Mouse (Mus musculus): ENCODE measurements around the gene Tmem102. TPM values are rescaled to one million over a fixed set of nuclear protein-coding genes. Genes with fewer than 3 reads are reported as not detected.

Tmem102 gene
- polyA plus RNA-seq, 1 experiment = 0.32 TPM

DNA sequence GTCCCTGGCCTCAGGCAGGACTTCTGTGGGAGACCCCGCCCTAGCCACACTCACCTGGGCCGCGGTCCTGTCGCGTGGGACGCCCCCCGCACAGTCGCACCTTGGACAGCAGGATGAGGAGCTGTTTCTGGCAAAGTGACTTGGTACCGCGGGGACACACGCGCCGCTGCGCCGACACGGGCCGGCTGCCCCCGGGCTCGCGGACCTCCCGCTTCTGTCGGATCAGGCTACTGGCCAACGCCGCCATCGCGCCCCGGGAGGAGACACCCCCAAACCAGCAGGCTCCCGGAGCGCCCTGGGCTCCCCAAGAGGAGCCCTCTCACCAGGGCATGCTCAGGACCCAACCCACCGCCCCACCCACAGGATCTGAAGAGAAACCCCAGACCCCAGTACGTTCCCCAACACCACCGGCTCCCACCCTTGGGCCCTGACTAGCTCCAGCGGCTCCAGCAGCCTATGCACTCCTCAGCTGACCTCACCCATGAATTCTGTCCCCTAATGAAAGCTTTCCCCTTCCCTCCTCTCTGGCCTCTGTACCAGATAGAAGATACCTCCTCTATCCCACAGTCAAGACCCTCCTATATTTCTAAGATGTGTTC lies 3.9 kb downstream of the Tmem102 start, which contains the start of gene Fgf11:
TSS of gene Fgf11 (minus strand) at position 479 of the 599 bp plus-strand sequence.
- H3K4me3 ChIP-seq (ENCODE audit: insufficient read depth, poor library complexity, severe bottlenecking) = peak within 1 kb of the TSS; percentile 34
- peak within 1 kb of the TSS; percentile 90 for H3ac ChIP-seq (ENCODE audit: control insufficient read depth, insufficient read length, low read depth)
- TF ChIP-seq MAX (IDR thresholded peaks at IDR 0.05) (no peak), MYOD1 (IDR thresholded peaks at IDR 0.05; ENCODE audit: control insufficient read depth, insufficient read length, low read depth) (no peak), MYOG (IDR thresholded peaks at IDR 0.05; ENCODE audit: control insufficient read depth, extremely low read depth, insufficient read length) (no peak), CTCF (IDR thresholded peaks at IDR 0.05; ENCODE audit: control insufficient read depth, insufficient read depth, insufficient read length) (no peak), FOSL1 (IDR thresholded peaks at IDR 0.05; ENCODE audit: insufficient read depth, low read length, poor library complexity, severe bottlenecking) (no peak), CEBPB (IDR thresholded peaks at IDR 0.05; ENCODE audit: low read depth) (no peak), USF1 (IDR thresholded peaks at IDR 0.05; ENCODE audit: low read depth) (no peak)
- H3K79me2 ChIP-seq (ENCODE audit: control insufficient read depth, insufficient read depth) = no peaks in the 10 kb centered on the region
- H3K36me3 ChIP-seq (ENCODE audit: control insufficient read depth, insufficient read depth) = no peaks in the 10 kb centered on the region
- H3K27me3 ChIP-seq (ENCODE audit: control insufficient read depth, insufficient read depth, insufficient read length) = no peaks in the 10 kb centered on the region
- no peaks in the 10 kb centered on the region for H3K79me3 ChIP-seq (ENCODE audit: low read depth)

DNA sequence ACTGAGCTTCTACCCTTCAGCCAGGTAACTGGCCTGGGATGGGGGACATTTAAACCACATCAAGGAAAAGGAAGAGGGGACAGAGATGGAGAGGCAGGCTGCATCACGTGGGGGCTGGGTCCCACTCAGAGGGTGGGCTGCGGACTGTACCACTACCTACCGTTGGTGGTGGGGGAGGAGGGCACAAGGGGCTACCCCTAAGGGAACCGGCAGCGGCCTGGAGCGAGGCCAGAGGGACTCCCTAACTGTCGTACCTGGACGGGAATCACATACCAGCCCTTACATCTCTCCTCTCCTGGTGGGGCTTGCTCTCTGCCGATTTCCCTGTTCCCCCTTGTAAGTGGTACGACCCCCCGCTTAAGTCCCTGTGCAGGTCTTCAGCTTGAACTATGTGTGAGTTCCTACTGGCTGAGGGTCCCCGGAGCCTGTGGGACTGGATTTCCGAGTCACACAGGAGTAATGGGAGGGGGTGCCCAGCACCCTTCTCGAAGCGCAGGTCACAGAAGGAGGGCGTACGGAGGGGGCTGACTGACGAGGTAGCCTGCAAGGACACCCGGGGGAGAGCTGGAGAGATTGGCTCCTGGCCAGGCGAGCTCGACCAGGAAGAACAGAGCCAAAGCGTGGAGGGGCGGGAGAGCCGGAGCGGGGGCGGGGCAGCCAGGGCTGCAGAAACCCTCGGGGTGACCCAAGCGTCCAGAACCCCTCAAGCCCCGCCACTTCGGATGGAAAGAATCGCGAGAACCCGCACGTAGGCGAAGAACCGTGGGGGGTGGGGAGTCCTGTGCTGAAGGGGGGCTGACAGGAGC lies 4.8 kb downstream of the Tmem102 start:
- Histone ChIP-seq H3K79me2 (ENCODE audit: control insufficient read depth, insufficient read depth) (no peaks in the 10 kb centered on the region), H3K36me3 (ENCODE audit: control insufficient read depth, insufficient read depth) (no peaks in the 10 kb centered on the region), H3K79me3 (ENCODE audit: low read depth) (no peaks in the 10 kb centered on the region), H3ac (ENCODE audit: control insufficient read depth, insufficient read length, low read depth) (peak overlapping the region; percentile 58), H3K4me3 (ENCODE audit: insufficient read depth, poor library complexity, severe bottlenecking) (peak overlapping the region; percentile 2), H3K27me3 (ENCODE audit: control insufficient read depth, insufficient read depth, insufficient read length) (no peaks in the 10 kb centered on the region)
- TF ChIP-seq USF1 (IDR thresholded peaks at IDR 0.05; ENCODE audit: low read depth) = peak; percentile 36
- no peak for TF ChIP-seq MYOD1 (IDR thresholded peaks at IDR 0.05; ENCODE audit: control insufficient read depth, insufficient read length, low read depth)

DNA sequence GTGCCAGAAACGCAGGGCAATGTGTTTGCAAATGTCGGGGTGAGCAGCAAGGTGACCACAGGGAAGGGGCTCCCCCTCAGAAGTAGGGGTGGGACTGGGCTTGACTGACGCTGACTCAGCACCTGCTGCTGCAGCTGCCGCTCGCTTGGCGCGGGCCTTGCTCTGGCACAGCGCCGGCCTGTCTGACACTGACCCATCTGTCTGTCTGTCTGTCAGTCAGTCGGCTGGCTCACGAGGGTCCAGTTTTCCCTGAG lies 5.4 kb downstream of the Tmem102 start:
- Histone ChIP-seq H3K4me3 (ENCODE audit: insufficient read depth, poor library complexity, severe bottlenecking) (peak overlapping the region; percentile 2), H3K79me3 (ENCODE audit: low read depth) (no peaks in the 10 kb centered on the region), H3K27me3 (ENCODE audit: control insufficient read depth, insufficient read depth, insufficient read length) (no peaks in the 10 kb centered on the region), H3K79me2 (ENCODE audit: control insufficient read depth, insufficient read depth) (no peaks in the 10 kb centered on the region), H3K36me3 (ENCODE audit: control insufficient read depth, insufficient read depth) (no peaks in the 10 kb centered on the region), H3ac (ENCODE audit: control insufficient read depth, insufficient read length, low read depth) (no peak overlapping the region)
- no peak for TF ChIP-seq CTCF (IDR thresholded peaks at IDR 0.05; ENCODE audit: control insufficient read depth, insufficient read depth, insufficient read length)
- TF ChIP-seq MYOD1 (IDR thresholded peaks at IDR 0.05; ENCODE audit: control insufficient read depth, insufficient read length, low read depth) = peak; percentile 83

DNA sequence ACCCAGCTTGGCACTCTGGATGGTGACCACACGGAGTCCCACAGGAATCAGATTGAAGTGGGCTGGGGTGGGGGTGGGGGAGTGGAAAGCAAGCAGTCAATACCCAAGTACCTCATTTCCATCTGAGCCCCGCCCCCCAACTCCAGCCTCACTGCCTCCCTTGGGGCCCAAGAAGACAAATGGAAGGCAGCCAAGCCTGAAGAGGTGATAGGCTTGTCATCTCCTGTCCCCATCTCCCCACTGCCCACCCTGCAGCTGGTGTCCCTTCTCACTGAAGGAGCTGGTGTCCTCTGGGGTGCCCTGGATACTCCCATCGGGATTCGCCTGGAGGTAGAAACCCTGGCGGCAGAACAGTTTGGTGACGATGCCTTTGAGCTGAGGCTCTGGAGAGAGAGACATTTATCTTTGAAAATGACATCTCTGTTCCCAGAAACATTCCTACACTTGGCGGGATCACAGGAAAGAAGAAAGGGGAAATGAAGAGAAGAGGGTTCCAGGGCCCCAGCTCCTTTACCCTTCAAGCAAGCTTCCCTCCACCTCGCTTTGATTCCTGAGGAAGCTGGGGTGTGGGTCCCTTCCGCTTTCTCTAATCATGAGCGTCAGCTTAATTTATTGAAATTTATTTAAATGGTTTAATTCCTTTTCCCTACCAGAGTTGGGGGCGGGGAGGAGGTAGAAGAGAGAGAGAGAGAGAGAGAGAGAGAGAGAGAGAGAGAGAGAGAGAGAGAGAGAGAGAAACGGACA lies 5.9 kb downstream of the Tmem102 start:
- no peaks in the 10 kb centered on the region for H3K27me3 ChIP-seq (ENCODE audit: control insufficient read depth, insufficient read depth, insufficient read length)

DNA sequence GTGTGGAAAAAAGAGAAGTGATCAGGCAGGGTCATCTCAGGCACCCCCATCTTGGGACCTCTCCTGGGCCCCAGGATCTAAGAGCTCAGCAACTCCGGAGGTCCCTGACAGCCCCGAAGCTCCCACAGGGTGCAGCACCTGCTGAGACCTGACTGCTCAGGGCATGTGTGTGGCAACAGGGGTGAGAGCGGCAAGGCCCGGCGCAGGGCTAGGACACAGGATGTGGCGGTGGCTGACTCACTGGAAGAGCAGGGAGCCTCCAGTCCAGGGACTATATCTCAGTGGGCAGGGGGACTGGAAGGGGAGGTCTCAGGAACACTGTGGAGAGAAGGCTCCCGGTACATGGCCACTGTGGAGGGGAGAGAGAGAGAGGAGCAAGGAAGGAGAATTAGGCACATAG lies 7.5 kb downstream of the Tmem102 start:
- no peaks in the 10 kb centered on the region for H3K79me2 ChIP-seq (ENCODE audit: control insufficient read depth, insufficient read depth)
- peak; percentile 68 for TF ChIP-seq CEBPB (IDR thresholded peaks at IDR 0.05; ENCODE audit: low read depth)
- TF ChIP-seq USF1 (IDR thresholded peaks at IDR 0.05; ENCODE audit: low read depth) = no peak
- peak; percentile 27 for TF ChIP-seq FOSL1 (IDR thresholded peaks at IDR 0.05; ENCODE audit: insufficient read depth, low read length, poor library complexity, severe bottlenecking)
- TF ChIP-seq MAX (IDR thresholded peaks at IDR 0.05) = no peak
- TF ChIP-seq CTCF (IDR thresholded peaks at IDR 0.05; ENCODE audit: control insufficient read depth, insufficient read depth, insufficient read length) = no peak
- TF ChIP-seq MYOG (IDR thresholded peaks at IDR 0.05; ENCODE audit: control insufficient read depth, extremely low read depth, insufficient read length) = no peak
- peak; percentile 61 for TF ChIP-seq MYOD1 (IDR thresholded peaks at IDR 0.05; ENCODE audit: control insufficient read depth, insufficient read length, low read depth)
- peaks cover 6% of the 10 kb centered on the region for H3K36me3 ChIP-seq (ENCODE audit: control insufficient read depth, insufficient read depth)
- H3K79me3 ChIP-seq (ENCODE audit: low read depth) = no peaks in the 10 kb centered on the region
- H3K4me3 ChIP-seq (ENCODE audit: insufficient read depth, poor library complexity, severe bottlenecking) = no peak overlapping the region
- H3K27me3 ChIP-seq (ENCODE audit: control insufficient read depth, insufficient read depth, insufficient read length) = no peaks in the 10 kb centered on the region
- H3ac ChIP-seq (ENCODE audit: control insufficient read depth, insufficient read length, low read depth) = no peak overlapping the region

More for the DNA sequence above, 5.9 kb downstream of the Tmem102 start:
- TF ChIP-seq USF1 (IDR thresholded peaks at IDR 0.05; ENCODE audit: low read depth) = no peak
- TF ChIP-seq CTCF (IDR thresholded peaks at IDR 0.05; ENCODE audit: control insufficient read depth, insufficient read depth, insufficient read length) = no peak
- no peak for TF ChIP-seq MYOD1 (IDR thresholded peaks at IDR 0.05; ENCODE audit: control insufficient read depth, insufficient read length, low read depth)
- TF ChIP-seq MAX (IDR thresholded peaks at IDR 0.05) = no peak
- no peak for TF ChIP-seq FOSL1 (IDR thresholded peaks at IDR 0.05; ENCODE audit: insufficient read depth, low read length, poor library complexity, severe bottlenecking)
- TF ChIP-seq MYOG (IDR thresholded peaks at IDR 0.05; ENCODE audit: control insufficient read depth, extremely low read depth, insufficient read length) = no peak
- no peak for TF ChIP-seq CEBPB (IDR thresholded peaks at IDR 0.05; ENCODE audit: low read depth)
- H3K79me2 ChIP-seq (ENCODE audit: control insufficient read depth, insufficient read depth) = no peaks in the 10 kb centered on the region
- H3K4me3 ChIP-seq (ENCODE audit: insufficient read depth, poor library complexity, severe bottlenecking) = peak overlapping the region; percentile 2
- no peaks in the 10 kb centered on the region for H3K79me3 ChIP-seq (ENCODE audit: low read depth)
- no peaks in the 10 kb centered on the region for H3K36me3 ChIP-seq (ENCODE audit: control insufficient read depth, insufficient read depth)
- H3ac ChIP-seq (ENCODE audit: control insufficient read depth, insufficient read length, low read depth) = no peak overlapping the region

All from C2C12 (cell line).